Mouse (Mus musculus) ES-CJ7 (cell line): ENCODE data around the gene Cd5.

ENCODE experiments used
- DNase-seq: peaks from one replicate; pipeline ENCODE4 v3.0.0; 2011; ENCODE audit warnings: low read depth, low spot score

The Cd5 gene

GRCm38 (mm10) chr19:10758708-10759107, 19.9 kb upstream of the Cd5 start:
- DNase-seq, result no peak

GRCm38 (mm10) chr19:10757526-10757925, 18.7 kb upstream of the Cd5 start:
- no peak for DNase-seq

- no peak for DNase-seq
These were observed 18.3 kb upstream of the Cd5 start for GRCm38 (mm10) chr19:10757125-10757524.

GRCm38 (mm10) chr19:10752646-10753045, 13.8 kb upstream of the Cd5 start:
- DNase-seq, result no peak

GRCm38 (mm10) chr19:10752106-10752505, 13.3 kb upstream of the Cd5 start:
- DNase-seq, result no peak

GRCm38 (mm10) chr19:10751607-10752006, 12.8 kb upstream of the Cd5 start:
- DNase-seq, result no peak

- no peak for DNase-seq
These were observed 11.4 kb upstream of the Cd5 start for GRCm38 (mm10) chr19:10750161-10750560.

GRCm38 (mm10) chr19:10749295-10749694, 10.5 kb upstream of the Cd5 start:
- no peak for DNase-seq

GRCm38 (mm10) chr19:10748401-10749102, 9.8 kb upstream of the Cd5 start:
- DNase-seq, result no peak

GRCm38 (mm10) chr19:10747718-10748117, 8.9 kb upstream of the Cd5 start:
- no peak for DNase-seq

GRCm38 (mm10) chr19:10747182-10747581, 8.4 kb upstream of the Cd5 start:
- no peak for DNase-seq

- no peak for DNase-seq
These were observed 3.8 kb upstream of the Cd5 start for GRCm38 (mm10) chr19:10742565-10742964.

- no peak for DNase-seq
These were observed 3.3 kb upstream of the Cd5 start for GRCm38 (mm10) chr19:10742145-10742544.

- DNase-seq, result no peak
These were observed 2.0 kb upstream of the Cd5 start for GRCm38 (mm10) chr19:10740641-10741440.

- DNase-seq, result no peak
These were observed 1.1 kb upstream of the Cd5 start for GRCm38 (mm10) chr19:10739916-10740315.

- no peak for DNase-seq
These were observed 764 bp downstream of the Cd5 start for GRCm38 (mm10) chr19:10738038-10738437.

GRCm38 (mm10) chr19:10735861-10736260, 2.9 kb downstream of the Cd5 start:
- no peak for DNase-seq

GRCm38 (mm10) chr19:10735061-10735460, 3.7 kb downstream of the Cd5 start:
- no peak for DNase-seq

- DNase-seq, result no peak
These were observed 4.2 kb downstream of the Cd5 start for GRCm38 (mm10) chr19:10734554-10734953.

- DNase-seq, result no peak
These were observed 5.2 kb downstream of the Cd5 start for GRCm38 (mm10) chr19:10733501-10734127.

GRCm38 (mm10) chr19:10732741-10733140, 6.1 kb downstream of the Cd5 start:
- no peak for DNase-seq

- DNase-seq, result no peak
These were observed 6.8 kb downstream of the Cd5 start for GRCm38 (mm10) chr19:10731975-10732374.

GRCm38 (mm10) chr19:10730469-10730868, 8.3 kb downstream of the Cd5 start:
- no peak for DNase-seq
